10 mouse cellular contexts compared by ENCODE assay signal in genomic region chr1:178640719-178641455, GRCm38 (mm10).
DNase-seq lines count a peak whose midpoint lies in the region; ATAC-seq and TF ChIP-seq lines count a peak whose summit lies in the region.
"Had no signal": no experiment of that assay in that cellular context is flagged by ENCODE, and none has a peak within 500 bp of the region (broad histone marks: within the 10 kb centered on the region; RNA-seq: fewer than 3 reads in every experiment).

No protein-coding gene starts in this region.

- H3K4me2 ChIP-seq in myocyte (ENCODE audit: low read depth): peak overlapping the region; percentile 14
- no peak overlapping the region for H3K4me2 ChIP-seq in forebrain, embryonic 15.5 days (replicated peaks)
- H3K4me2 ChIP-seq in midbrain, embryonic 16.5 days (ENCODE audit: low read length): no peak overlapping the region
- H3K4me2 ChIP-seq: hindbrain, embryonic 15.5 days; neural tube, embryonic 12.5 days had no signal

- H3K79me3 ChIP-seq in C2C12 (ENCODE audit: low read depth): no peaks in the 10 kb centered on the region

- peak; percentile 57 for DNase-seq in adrenal gland, adult 8-10 months
- peak; percentile 16 to 17 for DNase-seq in frontal cortex, postnatal 14 days (ENCODE audit: low spot score in 2 of 2)
- DNase-seq in layer of hippocampus, adult 2 months (ENCODE audit: low spot score in 2 of 2): peak; percentile 46 to 65
- DNase-seq in Muller cell, postnatal 12 days (ENCODE audit: inconsistent ontology term): no peak

- no peak for ATAC-seq in forebrain, embryonic 15.5 days (replicated peaks)
- ATAC-seq in midbrain, embryonic 16.5 days: no peak

- H3K79me2 ChIP-seq in C2C12 (ENCODE audit: control insufficient read depth, insufficient read depth) (no peaks in the 10 kb centered on the region), myocyte (ENCODE audit: control insufficient read depth, insufficient read depth) (no peaks in the 10 kb centered on the region)

- no peaks in the 10 kb centered on the region for H3K9me3 ChIP-seq in forebrain, embryonic 15.5 days
- no peaks in the 10 kb centered on the region for H3K9me3 ChIP-seq in midbrain, embryonic 16.5 days (replicated peaks; ENCODE audit: control insufficient read depth, low read length, poor library complexity, severe bottlenecking)
- H3K9me3 ChIP-seq: hindbrain, embryonic 15.5 days; neural tube, embryonic 12.5 days had no signal

- no peak for TF ChIP-seq CTCF in C2C12 (IDR thresholded peaks at IDR 0.05; ENCODE audit: control insufficient read depth, insufficient read depth, insufficient read length)
- TF ChIP-seq CTCF in layer of hippocampus, adult 2 months (conservative IDR thresholded peaks at IDR 0.05): no peak

- H3K27me3 ChIP-seq in C2C12 (ENCODE audit: control insufficient read depth, insufficient read depth, insufficient read length) (no peaks in the 10 kb centered on the region), myocyte (ENCODE audit: control insufficient read depth, insufficient read depth, insufficient read length) (no peaks in the 10 kb centered on the region)
- H3K27me3 ChIP-seq in forebrain, embryonic 15.5 days: no peaks in the 10 kb centered on the region
- no peaks in the 10 kb centered on the region for H3K27me3 ChIP-seq in midbrain, embryonic 16.5 days (ENCODE audit: control insufficient read depth, insufficient read depth, low read depth, low read length)
- H3K27me3 ChIP-seq: hindbrain, embryonic 15.5 days; neural tube, embryonic 12.5 days had no signal

- H3K27ac ChIP-seq in layer of hippocampus, adult 2 months: peak overlapping the region; percentile 39; the same call in 1 of the 2 replicates
- H3K27ac ChIP-seq in forebrain, embryonic 15.5 days (replicated peaks): no peak overlapping the region
- H3K27ac ChIP-seq in midbrain, embryonic 16.5 days (ENCODE audit: low read length): no peak overlapping the region
- H3K27ac ChIP-seq: hindbrain, embryonic 15.5 days; neural tube, embryonic 12.5 days had no signal

- WGBS in forebrain, embryonic 15.5 days: 76% methylated on average over 11 of the region's 11 CpGs
- 78% methylated on average over 11 of the region's 11 CpGs for WGBS in midbrain, embryonic 16.5 days

- TF ChIP-seq POLR2A in myocyte (IDR thresholded peaks at IDR 0.05; ENCODE audit: insufficient read length, low read depth): no peak

- H3K36me3 ChIP-seq in C2C12 (ENCODE audit: control insufficient read depth, insufficient read depth) (no peaks in the 10 kb centered on the region), myocyte (ENCODE audit: control insufficient read depth, insufficient read depth) (no peaks in the 10 kb centered on the region)
- H3K36me3 ChIP-seq in forebrain, embryonic 15.5 days: no peaks in the 10 kb centered on the region
- no peaks in the 10 kb centered on the region for H3K36me3 ChIP-seq in midbrain, embryonic 16.5 days (ENCODE audit: control insufficient read depth, insufficient read depth, low read length)
- H3K36me3 ChIP-seq: hindbrain, embryonic 15.5 days; neural tube, embryonic 12.5 days had no signal

- H3ac ChIP-seq in C2C12 (ENCODE audit: control insufficient read depth, insufficient read length, low read depth) (no peak overlapping the region), myocyte (ENCODE audit: control insufficient read depth, insufficient read length) (no peak overlapping the region)

- H3K4me3 ChIP-seq in C2C12 (ENCODE audit: insufficient read depth, poor library complexity, severe bottlenecking) (no peak overlapping the region), myocyte (no peak overlapping the region)
- no peak overlapping the region for H3K4me3 ChIP-seq in layer of hippocampus, adult 2 months
- no peak overlapping the region for H3K4me3 ChIP-seq in forebrain, embryonic 15.5 days
- H3K4me3 ChIP-seq in midbrain, embryonic 16.5 days (ENCODE audit: low read depth, low read length): no peak overlapping the region
- H3K4me3 ChIP-seq: hindbrain, embryonic 15.5 days; neural tube, embryonic 12.5 days had no signal

- H3K9ac ChIP-seq in forebrain, embryonic 15.5 days (replicated peaks): no peak overlapping the region
- H3K9ac ChIP-seq in midbrain, embryonic 16.5 days (ENCODE audit: low read depth, low read length): no peak overlapping the region
- H3K9ac ChIP-seq: hindbrain, embryonic 15.5 days; neural tube, embryonic 12.5 days had no signal

- H3K4me1 ChIP-seq in forebrain, embryonic 15.5 days: no peaks in the 10 kb centered on the region
- peaks cover 7% of the 10 kb centered on the region for H3K4me1 ChIP-seq in midbrain, embryonic 16.5 days (ENCODE audit: control insufficient read depth, insufficient read depth, low read length)

TF ChIP-seq in C2C12, 6 proteins besides CTCF, POLR2A, EP300 and RAD21:
- TF ChIP-seq USF1 (IDR thresholded peaks at IDR 0.05; ENCODE audit: low read depth): no peak
- peak; percentile 59 for TF ChIP-seq CEBPB (IDR thresholded peaks at IDR 0.05; ENCODE audit: low read depth)
- TF ChIP-seq FOSL1 (IDR thresholded peaks at IDR 0.05; ENCODE audit: insufficient read depth, low read length, poor library complexity, severe bottlenecking): no peak
- TF ChIP-seq MAX (IDR thresholded peaks at IDR 0.05): peak; percentile 30

TF ChIP-seq in myocyte, 11 proteins besides CTCF, POLR2A, EP300 and RAD21:
- TF ChIP-seq CEBPB (IDR thresholded peaks at IDR 0.05; ENCODE audit: insufficient read depth, poor library complexity, severe bottlenecking) (peak; percentile 49; the same call in 1 of the 2 replicates), MYOD1 (IDR thresholded peaks at IDR 0.05; ENCODE audit: control insufficient read depth in 1 of 3, insufficient read length in 2 of 3, low read depth in 2 of 3) (peak in 1 of 3 experiments; percentile 37), SRF (IDR thresholded peaks at IDR 0.05; ENCODE audit: control insufficient read depth, insufficient read length, low read depth) (no peak), TCF12 (IDR thresholded peaks at IDR 0.05; ENCODE audit: insufficient read depth, poor library complexity, severe bottlenecking) (no peak)
